Mouse (Mus musculus) telencephalon, adult 2 months (tissue): ENCODE results near the gene Cckbr.
"Not testable (repeated sequence)": the region's sequence is repeated elsewhere in the genome, so short reads cannot be mapped to it uniquely, and the experiment has no call there.

Experiments used
- DNase-seq: peaks from one replicate; pipeline ENCODE4 v3.0.0-alpha.2; 2011; ENCODE audit warnings: low read depth, low spot score

Gene Cckbr

DNA sequence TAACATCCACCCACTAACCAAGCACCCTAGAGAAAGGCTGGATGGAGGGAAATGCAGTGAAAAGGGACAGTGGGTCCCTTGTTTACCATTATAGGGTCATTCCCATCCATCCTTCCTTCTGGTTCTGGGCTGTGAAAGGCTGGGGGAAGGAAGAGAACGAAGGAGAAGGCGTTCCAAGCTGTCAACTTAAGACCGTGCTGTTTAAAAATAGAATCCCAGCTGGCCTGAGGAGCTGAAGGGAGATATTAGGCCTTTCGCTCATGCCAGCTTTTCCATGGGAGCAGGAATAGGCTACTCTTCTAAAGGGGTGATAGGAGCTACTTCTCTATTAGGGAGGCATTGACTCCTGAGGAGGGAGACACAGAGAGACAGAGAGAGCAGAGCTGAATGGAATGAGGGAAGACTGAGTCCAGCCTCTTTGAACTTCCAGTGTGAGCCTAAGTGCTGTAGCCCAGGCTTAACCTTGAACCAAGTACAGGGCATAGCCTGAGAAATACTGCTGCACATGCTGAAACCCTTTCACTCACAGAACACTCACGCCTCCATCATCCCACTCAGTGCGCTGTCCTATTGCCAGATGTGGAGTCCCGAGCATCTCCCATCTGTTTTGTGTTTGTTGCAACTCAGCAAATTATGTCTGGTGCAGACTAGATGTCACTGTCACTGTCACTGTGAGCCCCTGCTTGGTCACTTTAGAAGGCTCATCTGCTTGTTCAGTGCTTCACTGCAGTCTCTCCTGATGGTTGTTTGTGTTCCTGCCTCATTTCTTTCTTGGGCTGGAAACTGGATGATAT lies 12.6 kb downstream of the Cckbr start:
- DNase-seq, result peak; percentile 80

- DNase-seq, result no peak
Observed at GRCm38 (mm10) chr7:105441426-105441825, 15.9 kb downstream of the Cckbr start.

GRCm38 (mm10) chr7:105445076-105445475 lies 19.5 kb downstream of the Cckbr start:
- DNase-seq, result no peak

DNA sequence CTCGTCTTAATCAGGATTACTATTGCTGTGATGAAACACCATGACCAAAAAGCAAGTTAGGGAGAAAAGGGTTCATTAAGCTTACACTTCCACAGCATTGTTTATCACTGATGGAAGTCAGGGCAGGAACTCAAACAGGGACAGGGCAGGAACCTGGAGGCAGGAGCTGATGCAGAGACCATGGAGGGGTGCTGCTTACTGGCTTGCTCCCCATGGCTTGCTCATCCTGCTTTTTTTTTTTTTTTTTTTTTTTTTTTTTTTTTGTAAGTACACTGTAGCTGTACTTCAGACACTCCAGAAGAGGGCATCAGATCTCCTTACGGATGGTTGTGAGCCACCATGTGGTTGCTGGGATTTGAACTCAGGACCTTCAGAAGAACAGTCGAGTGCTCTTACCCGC lies 27.8 kb downstream of the Cckbr start:
- DNase-seq, result not testable (repeated sequence)

- no peak for DNase-seq
Observed at GRCm38 (mm10) chr7:105458546-105458945, 33.0 kb downstream of the Cckbr start.

DNA sequence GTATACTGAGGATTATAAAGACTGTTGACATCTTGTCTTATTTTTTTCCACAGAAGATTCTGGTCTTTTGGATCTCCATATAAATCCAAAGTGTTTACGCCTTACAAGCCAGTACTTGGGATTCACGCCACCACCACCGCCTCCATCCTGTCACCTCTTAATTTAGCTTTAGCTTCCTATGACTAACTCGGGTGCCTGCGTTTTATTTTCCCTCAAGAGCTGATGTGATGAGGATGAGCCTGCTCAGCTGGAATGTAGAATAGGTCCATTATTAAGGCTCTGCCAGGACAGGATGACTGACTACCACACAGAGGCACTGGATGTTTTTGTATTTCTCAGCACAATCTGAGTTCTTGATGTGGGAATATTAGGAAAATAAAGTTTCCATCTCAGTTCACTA lies 40.0 kb downstream of the Cckbr start:
- DNase-seq, result peak; percentile 93

- DNase-seq, result no peak
Observed at GRCm38 (mm10) chr7:105472607-105473006, 47.1 kb downstream of the Cckbr start.

DNA sequence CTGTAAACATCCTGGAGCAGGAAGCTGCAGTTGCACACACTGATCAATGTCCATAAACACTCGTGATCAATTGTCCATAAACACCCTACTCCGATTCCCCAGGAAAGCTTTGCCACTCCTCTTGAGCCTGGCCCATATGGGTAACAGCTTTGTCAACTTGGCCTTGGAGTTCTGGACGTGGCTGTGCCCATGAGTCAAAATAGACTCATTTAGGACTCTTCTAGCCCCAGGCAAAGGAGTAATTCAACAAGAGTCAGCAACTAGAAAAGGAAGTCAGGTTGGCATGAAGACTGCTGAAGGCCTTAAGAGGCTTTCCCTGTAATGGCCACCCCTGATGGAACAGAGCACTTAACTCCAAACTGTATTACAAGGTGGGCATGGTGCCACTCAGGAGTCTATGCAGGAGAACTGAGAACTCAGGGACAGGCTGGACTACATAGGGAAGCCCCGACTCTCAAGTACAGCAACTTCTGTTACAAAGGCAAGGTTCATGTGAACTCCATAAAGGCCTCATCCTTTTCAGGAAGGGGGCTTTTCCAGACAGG lies 49.3 kb downstream of the Cckbr start:
- DNase-seq, result no peak

DNA sequence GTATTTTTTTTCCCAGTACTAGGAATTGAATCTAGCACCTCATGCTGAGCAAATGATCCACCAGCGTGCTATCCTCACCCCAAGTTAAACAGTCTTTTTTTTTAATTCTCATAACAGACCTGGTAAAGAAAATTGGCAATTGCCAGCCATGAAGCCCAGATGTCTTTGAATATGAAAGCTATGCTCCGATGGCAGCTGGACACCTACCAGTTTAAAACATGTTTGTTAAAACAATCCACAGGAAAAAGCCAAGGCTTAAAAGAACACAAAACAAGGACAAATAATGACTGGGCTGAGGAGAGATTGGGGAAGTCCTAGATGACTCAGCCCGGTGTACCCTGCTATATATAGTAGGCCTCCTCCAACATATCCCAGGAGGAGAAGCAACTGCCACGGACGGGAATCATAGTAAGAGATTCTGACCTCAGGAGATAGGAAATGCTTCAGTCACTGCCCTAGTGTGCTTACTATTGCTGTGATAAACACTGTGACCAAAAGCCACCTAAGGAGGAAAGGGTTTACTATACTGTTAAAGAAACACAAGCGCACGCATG lies 49.9 kb downstream of the Cckbr start:
- DNase-seq, result no peak

DNA sequence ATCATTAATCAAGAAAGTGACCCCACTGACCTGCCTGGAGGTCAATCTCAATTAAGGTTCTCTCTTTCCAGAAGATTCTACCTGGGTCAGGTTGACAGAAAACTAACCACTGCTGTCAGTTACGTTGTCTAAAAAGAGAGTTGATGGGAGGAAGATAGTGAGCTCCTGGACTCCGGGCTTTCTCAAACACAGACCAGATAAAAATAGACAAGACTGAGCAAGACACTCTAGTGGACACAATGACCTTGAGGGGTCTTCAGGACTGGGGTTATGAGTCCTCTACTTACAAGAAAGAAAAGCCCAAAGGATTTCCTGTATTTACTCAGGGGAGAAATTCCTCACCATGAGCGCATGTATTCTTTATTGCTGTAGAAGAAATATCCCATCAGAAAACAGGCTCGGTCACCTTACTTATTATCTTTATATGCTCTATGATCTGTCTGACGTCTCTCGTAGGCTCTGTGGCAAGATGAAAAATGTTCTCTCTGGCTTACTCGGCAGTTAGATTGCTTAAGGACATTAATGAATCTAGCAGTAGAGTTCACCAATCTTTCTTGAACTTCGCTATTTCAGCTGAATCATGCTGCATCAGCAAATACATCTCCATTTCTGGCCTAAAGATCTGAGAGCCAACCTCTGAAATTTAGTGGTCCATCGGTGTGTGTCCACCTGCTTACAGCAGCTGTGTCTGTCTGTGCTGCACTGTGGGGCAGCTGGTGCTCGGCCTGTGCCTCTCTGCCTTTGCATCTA lies 51.3 kb downstream of the Cckbr start:
- DNase-seq, result no peak

GRCm38 (mm10) chr7:105477433-105477700 lies 51.8 kb downstream of the Cckbr start:
- DNase-seq, result no peak

DNA sequence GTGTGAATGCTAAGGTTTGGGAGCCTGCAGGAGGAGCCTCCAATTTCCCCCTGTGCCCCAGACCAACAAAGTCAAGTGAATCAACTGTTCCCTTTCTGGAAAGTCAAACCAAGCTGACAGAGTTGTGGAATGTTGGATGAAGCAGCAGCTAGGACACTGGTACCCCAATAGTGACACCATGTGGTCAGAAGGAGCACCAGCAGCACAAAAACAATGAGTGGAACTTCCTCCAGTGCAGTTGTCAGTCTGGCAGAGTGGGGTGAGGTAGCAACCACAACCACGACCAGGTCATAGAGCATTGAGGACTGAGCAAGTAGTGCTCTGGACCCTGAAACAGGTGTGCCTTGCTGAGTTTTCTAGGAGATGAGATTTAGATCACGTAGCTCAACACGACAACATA lies 52.3 kb downstream of the Cckbr start:
- no peak for DNase-seq

DNA sequence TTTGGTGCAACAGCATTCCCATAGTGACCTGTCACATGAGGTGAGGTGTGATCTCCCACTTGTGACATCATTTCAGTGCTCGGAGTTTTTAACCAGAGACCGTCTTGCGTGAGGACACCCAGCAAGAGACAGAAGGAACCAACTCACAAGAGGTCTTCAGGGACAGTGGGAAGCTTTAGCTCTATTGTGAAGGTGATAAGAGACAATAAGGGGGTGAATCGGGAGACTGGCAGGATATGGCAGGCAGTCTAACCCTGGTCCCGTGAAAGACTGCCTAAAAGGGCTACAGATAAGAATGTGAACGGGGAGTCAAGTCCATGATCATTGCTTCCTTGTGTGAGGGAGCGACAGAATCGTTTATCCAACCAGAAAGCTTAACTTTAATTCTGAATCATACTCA lies 52.8 kb downstream of the Cckbr start:
- no peak for DNase-seq

GRCm38 (mm10) chr7:105479232-105479631 lies 53.7 kb downstream of the Cckbr start:
- DNase-seq, result no peak

DNA sequence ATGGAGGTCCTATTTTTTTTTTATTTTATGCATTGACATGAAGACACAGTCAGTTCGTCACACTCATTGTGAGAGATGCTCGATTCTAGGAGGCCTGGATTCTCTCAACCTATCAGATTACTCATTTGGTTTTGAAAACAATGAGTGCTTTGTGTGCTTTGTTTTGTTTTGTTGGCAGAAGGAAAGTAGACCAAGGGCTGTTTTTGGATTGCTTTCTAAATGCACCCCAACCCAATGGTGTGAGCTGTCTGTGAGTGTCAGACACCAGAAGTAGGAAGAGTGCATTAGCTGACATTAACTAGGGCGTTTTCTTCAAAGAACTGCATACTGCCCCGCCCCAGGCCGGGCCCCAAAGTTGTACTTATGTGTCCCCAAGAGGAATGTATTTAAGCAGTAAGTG lies 54.5 kb downstream of the Cckbr start:
- DNase-seq, result no peak

DNA sequence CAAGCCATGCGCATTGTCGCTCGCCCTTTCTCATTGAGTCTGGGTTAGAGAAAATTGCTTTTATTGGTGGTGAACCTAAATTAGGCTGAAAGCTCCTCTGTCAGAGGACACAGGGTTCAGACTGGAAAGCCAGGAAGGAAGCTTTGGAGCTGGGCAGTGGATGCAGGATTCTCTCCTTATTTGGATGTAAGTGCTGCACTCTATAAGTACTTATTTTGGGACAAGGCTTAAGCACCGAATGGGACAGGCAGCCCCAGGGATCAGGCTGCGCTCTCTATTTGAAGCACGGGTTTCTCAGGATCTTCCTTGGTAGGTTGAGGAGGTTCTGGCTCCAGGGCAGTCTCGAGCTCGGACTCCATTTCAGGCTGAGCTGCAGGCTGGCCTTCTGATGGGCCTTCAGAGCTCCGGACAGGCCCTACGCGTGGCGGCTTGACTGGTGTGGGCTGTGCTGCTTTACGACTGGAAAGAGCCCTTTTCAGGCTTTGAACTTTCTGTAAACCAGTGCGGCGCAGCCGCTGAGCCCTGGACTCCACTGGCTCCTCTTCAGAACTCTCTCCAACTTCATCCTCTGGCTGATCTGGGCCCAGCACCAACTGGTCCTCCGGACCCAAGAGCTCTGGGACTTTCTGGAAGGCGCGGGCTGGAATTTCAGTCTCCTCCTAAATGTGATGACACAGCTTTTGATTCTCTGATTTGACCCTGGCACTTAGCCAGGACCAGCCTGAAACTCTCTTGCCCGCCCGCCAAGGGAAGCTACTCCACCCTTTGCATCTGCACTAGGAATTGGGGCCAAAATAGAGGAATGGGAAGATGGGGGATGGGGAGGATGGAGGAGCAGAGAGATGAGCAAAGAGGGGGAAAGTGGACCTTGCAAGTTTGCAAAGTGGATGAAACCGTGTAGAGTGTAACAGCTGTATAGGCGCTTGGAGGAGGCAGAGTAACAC lies 55.3 kb downstream of the Cckbr start:
- no peak for DNase-seq

GRCm38 (mm10) chr7:105481505-105482411 lies 56.2 kb downstream of the Cckbr start, which contains the start of gene Cavin3:
Gene Cavin3 (minus strand): TSS chr7:105482300.
- no peak for DNase-seq

GRCm38 (mm10) chr7:105482426-105482825 lies 56.9 kb downstream of the Cckbr start:
- DNase-seq, result no peak

- DNase-seq, result no peak
Observed at GRCm38 (mm10) chr7:105485029-105485428, 59.5 kb downstream of the Cckbr start.

GRCm38 (mm10) chr7:105487104-105487876 lies 61.8 kb downstream of the Cckbr start:
- DNase-seq, result peak; percentile 95
